Mouse (Mus musculus): ENCODE measurements around the gene Trim28.

The Trim28 gene

DNA sequence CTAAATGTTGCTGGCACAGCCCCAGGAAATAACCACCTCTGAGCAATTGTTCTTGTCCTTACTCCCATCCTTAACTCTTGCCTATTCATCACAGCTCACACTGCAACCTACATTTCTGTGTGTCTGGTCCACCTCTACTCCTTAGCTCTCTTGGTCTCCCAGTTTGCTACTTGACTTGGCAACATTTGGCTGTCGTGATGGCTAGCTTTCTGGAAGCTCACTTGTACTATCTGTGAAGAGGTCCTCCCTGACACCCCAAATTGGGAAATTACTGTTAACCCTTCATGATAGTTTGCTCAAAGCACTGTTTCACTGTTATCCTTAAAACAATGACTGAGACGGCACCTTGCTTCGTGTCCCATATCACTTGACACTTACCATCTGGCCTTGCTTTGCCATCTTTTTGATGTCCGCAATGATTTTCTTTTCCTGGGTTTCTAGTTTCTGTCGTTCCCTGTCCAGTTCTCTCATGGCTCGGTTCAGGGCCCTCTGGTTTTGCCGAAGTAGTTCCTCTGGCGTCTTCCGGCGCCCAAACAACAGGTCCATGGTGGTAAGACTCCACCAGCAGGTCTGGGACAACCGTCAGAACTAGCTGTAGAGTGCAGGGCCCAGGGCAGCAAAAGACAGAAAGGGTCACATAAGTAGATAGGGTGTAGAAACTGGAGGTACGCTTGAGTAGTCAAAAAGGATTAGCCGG is 34.7 kb downstream of the Trim28 start:
- no peak for DNase-seq (ENCODE audit: low spot score in 2 of 2)

DNA sequence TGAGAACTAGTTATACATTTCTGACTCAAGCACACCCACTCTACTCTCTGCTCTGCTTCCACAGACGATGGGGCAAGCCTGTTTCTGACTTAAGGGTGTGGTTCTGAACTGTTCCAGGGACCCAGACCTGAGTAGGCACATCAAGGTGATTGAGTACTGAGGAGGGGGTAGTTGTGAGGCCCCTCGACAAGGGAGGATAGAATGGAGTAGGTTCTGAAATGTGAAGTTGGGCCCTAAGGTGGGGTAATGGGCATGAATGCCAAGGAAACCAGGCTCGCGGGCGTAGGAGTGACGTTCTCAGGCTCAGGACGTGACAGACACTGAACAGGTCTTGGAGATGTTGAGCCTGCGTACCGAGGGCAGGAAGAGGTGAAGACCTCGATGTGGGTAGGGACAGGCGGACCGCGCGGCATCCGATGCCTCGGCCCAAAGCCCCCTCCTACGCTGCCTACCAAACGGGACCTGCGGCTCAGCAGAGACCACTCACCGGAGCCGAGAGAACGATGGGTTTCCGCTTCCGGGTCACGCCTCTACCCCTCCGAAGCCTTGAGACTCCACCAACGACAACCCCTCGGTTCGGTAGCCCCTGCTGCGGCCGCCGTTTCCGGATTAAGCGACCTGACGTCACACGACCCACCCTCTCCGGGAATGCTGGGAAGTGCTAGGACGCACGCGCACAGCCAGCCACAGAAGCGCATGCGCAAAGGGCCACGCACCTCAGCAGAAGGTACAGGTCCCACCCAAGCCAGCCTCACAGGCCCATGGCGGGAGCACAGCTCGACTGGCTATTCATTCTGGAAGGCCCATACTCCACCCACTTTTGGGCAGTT is 35.4 kb downstream of the Trim28 start, which contains the start of gene Chmp2a:
Gene Chmp2a, minus strand, starts transcription at position 660 of the 830 bp plus-strand sequence.
- DNase-seq (ENCODE audit: low spot score in 2 of 2): peak; percentile 97 to 99

DNA sequence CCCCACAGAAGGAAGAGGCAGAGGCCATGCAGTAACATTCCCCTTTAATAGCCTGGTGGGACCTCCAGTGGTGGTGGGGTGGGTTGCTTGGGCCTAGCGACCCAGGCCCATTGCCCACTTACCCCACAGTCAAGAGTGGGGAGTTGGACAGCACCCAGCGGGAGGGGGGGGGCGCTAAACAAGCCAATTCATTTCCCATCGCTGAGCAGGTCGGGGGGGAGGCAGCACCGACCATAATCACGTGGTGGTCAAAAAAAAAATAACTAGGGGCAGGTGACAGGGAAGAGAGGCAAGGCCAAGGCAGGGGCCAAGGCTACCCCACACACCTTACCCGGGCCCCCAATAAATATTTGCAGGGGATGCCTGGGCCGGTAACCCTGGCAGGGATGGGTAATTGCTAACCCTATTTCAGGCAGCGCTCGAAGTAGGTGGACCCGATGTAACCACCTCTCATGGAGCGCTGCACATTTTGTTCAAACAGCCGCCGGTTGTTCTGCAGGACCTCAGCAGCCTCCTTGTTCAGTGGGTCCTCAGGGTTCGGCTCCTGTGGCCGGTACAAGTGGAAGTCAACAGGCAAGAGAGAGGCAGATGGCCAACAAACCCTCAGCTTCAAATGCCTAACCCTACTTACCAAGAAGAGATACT is 36.4 kb downstream of the Trim28 start:
- DNase-seq (ENCODE audit: low spot score in 2 of 2): no peak

DNA sequence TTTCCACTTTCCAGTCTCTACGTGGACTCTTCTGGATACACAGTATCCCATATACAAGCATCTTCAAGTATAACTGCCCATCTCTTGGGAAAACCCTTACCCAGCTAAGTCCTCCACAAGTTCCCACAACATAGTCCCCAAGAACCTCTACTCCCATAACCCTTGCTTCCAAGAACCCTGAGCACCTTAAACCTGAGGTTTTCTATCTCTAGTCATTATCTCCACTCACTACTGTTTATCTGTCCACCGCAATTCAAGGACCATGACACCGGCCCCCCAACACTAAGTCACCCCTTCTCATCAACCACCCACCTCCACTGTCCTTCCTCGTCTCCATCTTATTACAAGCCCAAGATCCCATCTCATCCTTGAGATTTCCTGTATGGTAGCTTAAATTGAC is 37.9 kb downstream of the Trim28 start:
- DNase-seq (ENCODE audit: low spot score in 2 of 2): no peak

DNA sequence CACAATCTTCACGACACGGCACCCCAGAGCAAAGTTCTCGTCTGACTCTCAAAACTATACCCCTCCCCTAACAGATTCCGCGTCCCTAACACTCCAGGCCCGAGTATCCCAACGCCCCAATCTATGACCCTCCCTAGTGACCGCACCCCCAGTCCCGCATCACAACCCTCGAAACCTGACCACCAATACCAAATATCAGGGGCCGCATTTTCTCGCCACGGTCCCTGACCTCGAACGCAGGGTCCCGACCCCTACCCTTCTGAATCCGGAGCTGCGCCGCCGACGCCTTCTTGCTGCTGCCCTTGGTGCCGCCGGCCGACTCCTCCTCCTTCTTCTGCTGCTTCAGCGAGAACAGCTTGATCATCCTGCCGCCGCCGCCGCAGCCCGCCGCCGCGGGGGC is 38.5 kb downstream of the Trim28 start:
- DNase-seq (ENCODE audit: low spot score in 2 of 2): no peak

DNA sequence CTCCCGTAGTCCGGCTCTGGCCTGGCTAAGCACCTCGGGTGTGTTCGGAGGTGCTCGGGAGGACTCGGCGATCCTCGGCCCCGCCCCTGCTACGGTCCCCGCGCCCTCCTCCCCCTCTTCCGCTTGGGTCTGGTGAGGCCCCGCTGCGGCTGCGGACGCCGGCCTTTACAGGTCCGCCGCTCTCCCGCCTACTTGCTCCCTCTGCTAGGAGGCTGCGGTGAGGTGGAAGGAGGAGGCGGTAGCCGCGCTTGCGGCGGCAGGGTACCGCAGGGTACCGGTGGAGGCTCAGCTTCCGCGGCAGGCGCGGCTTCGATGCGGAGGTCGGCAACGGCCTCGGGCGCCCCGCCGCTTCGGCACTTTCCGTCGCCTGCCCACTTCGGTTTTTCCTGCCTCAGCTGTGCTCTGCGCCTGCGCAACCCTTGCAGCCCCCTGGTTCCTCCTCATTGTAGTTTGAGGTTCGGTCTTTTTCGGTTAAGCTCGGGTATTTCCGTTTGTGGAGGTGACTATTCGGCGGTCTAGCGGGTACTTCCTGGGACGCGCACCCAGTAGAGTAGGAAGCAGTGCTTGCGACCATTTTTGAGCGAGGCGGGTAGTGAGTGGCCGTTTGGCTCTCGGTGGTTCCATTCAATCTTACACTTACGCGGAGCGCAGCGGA is 39.1 kb downstream of the Trim28 start, which contains the start of gene Ube2m:
Gene Ube2m, minus strand, starts transcription at position 375 of the 655 bp plus-strand sequence.
- peak; percentile 99 to 100 for DNase-seq (ENCODE audit: low spot score in 2 of 2)

DNA sequence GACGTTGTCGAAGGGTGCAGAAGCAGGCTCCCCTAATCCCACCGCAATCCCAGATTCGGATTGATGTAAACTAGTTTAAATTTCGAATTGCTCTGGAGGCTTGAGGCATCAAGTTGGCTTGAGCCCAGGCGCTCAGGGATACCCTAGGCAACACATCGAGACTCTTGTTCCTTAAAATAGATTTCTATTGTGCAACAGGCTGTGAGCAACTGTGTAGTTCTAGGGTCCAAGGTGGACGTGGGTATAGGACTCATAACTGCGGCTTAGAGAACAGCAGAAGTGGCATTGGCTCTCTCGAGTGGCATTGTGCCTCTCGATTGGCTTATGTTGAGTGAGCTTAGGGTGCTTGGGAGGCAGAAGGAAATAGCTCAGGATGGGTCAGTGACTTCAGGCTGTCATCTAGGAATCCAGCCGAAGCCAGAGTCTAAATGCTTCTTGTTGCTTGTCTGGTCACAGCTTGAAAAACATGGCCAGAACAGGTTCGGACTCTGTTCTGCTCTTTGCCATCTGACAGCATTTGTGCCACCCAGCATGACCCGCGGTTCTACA is 39.8 kb downstream of the Trim28 start:
- DNase-seq (ENCODE audit: low spot score in 2 of 2): no peak

DNA sequence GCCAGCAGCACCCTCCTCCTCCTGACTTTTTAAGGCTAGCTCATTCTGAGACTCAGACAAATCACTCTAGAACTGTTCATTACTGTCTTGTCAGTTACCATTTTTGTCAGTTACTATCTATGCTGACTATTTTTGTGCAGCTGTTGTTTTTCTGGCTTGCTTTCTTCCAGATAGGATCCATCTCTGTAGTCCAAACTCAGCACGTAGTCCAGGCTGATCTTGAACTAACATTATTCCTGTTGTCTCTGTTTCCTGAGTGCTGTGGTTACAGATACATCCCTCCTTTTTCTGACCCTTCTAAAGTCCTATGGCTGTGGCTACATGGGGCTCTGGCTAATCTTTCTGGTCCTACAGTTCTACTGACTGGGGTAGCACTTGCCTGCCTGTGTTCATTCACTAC is 40.3 kb downstream of the Trim28 start:
- no peak for DNase-seq (ENCODE audit: low spot score in 2 of 2)

DNA sequence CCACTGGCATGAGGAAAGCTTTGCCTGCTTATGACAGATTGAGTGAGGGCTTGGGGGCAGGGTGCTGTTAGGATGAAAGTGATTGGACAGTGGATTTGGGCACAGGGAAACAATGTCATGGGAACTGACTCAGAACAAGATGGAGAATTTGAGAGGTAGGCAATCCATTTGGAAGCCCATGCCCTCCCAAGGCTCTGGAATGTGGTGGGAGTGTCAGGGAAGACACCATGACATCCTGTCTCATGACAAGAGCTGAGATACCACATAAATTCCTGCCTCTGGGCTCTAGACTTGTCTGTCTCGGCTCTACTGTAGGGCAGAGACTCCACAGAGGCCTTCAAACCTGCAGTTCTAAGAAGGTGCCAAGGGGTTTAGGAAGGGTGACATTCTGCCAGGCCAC is 42.3 kb downstream of the Trim28 start:
- no peak for DNase-seq (ENCODE audit: low spot score in 2 of 2)

DNA sequence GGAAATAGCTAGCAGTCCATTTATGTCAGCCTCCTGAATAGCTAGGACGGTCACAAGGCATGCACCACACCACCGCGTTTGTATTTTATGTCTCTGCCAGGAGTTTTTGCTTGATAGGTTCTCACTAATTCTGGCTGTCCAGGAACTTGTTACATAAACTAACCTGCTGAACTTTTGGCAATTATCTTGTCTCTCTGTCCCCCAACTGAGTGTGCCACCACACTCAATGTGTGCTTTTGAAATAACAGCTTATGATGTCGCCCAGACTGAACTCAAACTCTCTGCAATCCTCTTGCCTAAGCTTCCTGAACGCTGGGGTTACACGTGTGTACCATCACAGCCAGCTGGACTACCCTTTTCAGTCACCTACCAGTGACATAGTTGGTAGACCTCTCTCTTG is 43.6 kb downstream of the Trim28 start:
- no peak for DNase-seq (ENCODE audit: low spot score in 2 of 2)

DNA sequence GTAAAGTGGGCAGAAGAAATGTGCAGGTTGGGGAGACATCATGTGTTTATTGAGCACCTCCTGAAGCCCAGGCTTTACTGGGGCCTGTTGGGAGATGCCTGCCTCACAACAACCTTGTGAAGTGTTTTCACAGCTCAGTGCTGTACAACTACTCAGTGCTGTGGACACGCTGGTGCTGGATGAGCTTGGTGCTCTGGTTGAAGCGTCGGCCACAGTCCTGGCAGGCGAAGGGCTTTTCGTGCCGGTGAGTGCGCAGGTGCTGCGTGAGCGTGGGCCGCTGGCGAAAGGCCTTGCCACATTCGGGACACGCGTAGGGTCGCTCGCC is 44.2 kb downstream of the Trim28 start:
- DNase-seq (ENCODE audit: low spot score in 2 of 2): no peak

DNA sequence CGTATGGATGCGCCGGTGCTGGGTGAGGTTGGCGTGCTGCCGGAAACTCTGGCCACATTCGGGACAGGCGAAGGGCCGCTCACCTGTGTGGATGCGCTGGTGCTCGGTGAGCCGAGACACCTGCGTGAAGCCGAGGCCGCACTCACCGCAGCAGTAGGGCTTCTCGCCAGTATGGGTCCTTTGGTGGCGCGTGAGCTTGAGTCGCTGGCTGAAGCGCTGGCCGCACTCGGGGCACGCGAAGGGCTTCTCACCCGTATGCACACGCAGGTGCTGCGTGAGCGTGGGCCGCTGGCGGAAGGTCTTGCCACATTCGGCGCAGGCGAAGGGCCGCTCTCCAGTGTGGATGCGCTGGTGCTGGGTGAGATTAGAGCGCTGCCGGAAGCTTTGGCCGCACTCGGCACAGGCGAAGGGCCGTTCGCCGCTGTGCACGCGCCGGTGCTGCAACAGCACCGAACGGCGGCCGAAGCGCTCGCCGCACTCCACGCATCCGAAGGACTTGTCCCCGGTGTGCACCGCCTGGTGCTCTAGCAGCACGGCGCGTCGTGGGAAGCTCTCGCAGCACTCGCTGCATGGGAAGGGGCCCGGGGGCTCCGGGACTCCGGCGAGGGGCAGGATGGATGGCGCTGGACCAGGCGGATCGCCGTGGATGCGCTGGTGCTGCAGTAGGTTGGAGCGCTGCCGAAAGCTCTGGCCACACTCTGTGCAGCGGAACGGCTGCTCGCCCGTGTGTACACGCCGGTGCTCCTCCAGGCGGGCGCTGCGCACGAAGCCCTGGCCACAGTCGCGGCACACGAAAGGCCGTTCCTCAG is 44.7 kb downstream of the Trim28 start:
- no peak for DNase-seq (ENCODE audit: low spot score in 2 of 2)

DNA sequence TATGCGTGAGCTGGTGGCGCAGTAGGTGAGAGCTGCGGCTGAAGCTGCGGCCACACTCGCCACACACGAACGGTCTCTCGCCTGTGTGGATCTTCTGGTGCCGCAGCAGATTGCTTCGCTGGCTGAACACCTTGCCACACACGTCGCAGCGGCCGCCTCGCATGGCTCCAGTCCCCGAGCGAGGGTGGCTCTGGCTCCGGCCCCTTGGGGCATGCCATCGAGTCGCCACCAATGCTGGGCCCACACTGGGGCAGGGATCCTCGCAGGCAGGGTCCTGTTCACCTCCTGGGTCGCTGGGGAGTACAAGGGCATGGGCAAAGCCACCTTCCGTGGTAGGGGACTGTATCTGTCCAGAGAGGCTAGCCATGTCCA is 45.3 kb downstream of the Trim28 start:
- DNase-seq (ENCODE audit: low spot score in 2 of 2): no peak

DNA sequence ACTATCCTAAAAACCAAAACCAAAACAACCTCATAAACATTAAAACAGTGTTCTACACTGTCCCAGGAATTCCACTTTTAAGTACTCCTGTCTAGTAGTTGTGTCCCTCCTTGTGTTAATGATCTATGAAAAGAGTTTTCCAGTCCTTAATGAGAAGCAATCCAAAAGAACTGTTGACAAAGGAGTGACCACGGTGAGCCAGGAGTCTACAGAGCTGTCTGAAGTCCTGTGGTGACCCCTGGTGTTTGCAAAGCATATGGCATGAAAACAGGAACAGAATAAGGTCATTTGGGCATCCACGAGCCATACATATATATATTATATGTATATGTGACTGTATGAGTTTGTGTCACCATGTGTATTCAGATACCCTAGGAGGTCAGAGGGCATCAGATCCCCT is 47.2 kb downstream of the Trim28 start:
- DNase-seq (ENCODE audit: low spot score in 2 of 2): no peak

DNA sequence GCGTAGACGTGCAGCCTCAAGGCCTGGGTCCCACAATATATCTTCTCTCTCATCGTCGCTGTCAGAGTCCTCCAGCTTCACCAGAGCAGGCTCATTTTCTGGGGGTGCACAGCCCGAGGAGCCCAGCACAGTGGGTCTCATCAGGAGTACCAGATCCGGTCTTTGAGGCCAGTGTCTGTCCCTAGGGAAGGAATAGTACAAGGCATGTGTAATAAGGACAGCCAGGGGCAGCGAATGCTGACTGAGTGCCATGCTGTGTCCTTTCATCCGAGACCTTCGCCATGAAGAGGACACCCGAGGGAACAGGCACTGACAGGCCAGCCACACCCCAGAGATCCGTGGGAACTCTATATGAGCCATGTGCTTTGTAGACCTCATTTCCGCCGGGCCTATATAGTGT is 54.1 kb downstream of the Trim28 start:
- DNase-seq (ENCODE audit: low spot score in 2 of 2): no peak

DNA sequence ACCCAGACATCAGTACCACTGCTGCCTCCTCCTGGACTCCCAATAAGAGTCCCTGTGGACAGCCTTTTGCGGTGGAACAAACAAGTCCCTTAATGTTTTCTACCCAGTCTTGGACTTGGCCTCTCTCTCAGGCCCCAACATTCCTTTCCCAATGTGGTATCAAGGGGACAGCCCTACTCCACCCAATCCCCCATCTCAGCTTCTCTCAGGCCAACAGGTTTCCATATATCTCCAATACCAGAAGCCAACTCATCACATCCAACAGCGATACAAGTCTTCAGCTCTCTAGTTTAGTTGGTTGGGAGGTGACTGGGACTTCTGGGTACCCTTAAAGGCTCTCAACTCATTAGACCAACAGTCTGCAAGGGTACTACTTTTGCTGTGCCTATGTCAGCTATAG is 54.6 kb downstream of the Trim28 start:
- no peak for DNase-seq (ENCODE audit: low spot score in 2 of 2)

DNA sequence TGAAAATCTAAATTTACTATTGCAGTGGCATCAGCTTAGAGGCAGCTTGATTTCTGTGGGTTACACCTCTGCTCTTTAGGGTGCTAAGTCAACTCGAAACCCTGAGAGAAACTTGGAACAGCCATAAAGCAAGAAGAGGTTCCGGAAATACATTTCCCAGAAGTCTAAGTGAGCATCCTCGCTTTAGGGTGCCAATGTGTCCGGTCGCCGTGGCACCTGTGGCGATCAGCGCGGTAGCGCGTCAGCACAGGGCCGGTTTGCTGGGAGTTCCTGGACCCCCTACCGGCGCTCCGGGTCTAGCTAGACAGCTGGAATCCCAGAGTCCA is 55.0 kb downstream of the Trim28 start:
- no peak for DNase-seq (ENCODE audit: low spot score in 2 of 2)

DNA sequence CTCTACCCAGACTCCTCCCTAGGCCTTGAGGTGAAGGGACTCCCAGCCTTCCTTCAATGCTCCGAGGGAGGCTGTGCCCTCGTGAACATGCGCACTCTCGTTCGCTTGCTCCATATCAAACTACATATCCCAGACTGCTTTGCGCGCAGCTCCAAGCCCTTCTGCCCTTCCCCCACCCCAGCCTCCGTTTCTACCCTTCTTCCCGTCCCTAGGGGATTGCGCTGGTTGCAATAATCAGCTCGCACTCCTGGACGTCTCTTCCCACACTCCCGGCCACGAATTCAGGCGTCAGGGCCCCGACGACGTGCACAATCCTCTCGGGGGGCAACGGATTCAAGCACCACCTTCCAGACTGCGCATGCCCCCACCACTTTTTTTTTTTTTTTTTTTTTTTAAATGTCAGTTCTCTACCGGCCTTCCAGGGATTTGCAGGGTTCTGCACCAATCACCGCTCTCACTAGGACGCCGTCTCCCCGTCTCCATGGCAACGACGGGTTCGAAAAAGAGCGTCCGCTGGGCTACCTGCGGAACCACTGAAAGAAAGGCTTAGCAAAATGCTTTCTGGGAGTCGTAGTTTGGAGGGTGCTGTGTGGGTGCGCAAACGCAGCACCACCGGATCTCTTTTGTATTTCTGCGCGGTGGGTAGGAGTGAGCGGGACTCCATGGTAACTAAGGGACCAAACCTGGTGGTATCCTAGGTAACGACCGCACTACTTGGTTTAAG is 55.5 kb downstream of the Trim28 start, which contains the start of gene Mzf1:
Gene Mzf1, minus strand, starts transcription at position 478 of the 724 bp plus-strand sequence.
- DNase-seq (ENCODE audit: low spot score in 2 of 2): peak; percentile 95 to 96

DNA sequence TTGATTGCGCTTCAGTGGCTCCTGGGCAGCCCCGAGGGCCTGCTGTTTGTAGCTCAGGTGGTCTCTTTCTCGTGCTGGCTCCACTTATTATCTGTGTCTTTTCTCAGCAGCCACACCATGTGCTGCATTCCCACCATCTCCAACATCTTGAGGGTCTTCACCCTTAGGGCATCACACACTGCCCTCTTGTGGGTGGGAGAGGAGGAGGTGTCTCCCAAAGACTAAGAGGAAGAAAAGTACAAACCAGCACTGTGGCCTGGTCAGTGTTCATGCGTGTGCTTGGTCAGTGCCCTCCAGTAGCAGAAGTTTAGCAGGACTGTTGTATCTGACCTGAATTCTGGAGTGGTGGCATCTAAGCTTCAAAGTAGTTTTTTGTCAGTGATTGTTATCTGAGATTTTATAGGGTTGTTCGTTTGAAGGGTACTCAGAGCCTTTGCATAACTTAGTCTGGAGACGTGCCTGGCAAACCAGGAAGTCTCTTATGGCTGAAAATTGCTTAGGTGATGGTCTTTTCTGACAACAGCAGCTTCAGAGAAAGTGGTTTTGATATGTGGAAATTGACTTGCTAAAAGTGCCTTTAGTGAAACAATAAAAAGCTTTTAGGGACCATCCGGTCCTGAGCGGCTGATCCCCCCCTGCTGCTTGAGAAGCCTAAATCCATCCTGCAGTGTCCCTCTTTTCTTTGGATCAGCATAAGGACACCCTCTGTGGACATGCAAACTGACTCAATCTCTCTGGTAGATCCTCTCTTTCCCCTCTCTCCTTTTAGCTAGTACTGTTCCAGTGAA is 58.2 kb downstream of the Trim28 start:
- DNase-seq (ENCODE audit: low spot score in 2 of 2): no peak

DNA sequence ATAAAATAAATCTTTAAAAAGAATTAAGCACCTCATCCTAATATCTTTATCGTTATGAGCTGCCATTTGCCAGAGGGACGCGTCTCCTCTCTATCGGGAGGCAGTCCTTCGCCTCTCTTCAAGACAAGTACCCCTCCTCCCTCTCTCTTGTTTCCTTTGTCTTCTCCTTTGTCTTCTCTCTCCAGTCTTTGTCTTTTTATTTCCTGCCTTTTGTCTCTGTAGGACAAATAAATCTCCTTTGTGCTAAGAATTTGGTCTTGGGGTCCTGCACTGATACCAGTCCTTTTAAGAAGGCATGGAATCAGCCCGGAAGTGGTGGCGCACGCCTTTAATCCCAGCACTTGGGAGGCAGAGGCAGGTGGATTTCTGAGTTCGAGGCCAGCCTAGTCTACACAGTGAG is 60.6 kb downstream of the Trim28 start:
- DNase-seq (ENCODE audit: low spot score in 2 of 2): no peak
